Mouse (Mus musculus) left cerebral cortex, adult 8-10 months (tissue): Measurements from ENCODE around the gene Clhc1. TPM values are rescaled to one million over a fixed set of nuclear protein-coding genes. Genes with fewer than 3 reads are reported as not detected.

Experiments
- total RNA-seq, 4 experiments: library from RNA; stranded (reverse); gene quantifications; 2 replicates each; pipeline ENCODE4 v1.2.4; 2022

Clhc1 gene
- total RNA-seq, 4 experiments from 2014 or later: 0.44 to 0.65 TPM; not detected in 2

Other genes starting within 250 kb of the Clhc1 start
- gene Ccdc88a, start 174.3 kb upstream of the Clhc1 start, total RNA-seq: 10 to 100 TPM; 52.4 to 62.0 (median 60.7) TPM
- 1 to 10 TPM; 3.2 to 6.5 (median 5.5) TPM for gene Prorsd1, start 32.9 kb upstream of the Clhc1 start, total RNA-seq
- 10 to 100 TPM; 31.6 to 36.7 (median 35.1) TPM for gene Mtif2, start 21.5 kb upstream of the Clhc1 start, total RNA-seq
- 100 to 1,000 TPM; 532 to 582 (median 543) TPM for gene Rps27a, start 159 bp downstream of the Clhc1 start, total RNA-seq
- gene Rtn4, start 145.0 kb downstream of the Clhc1 start, total RNA-seq: 100 to 1,000 TPM; 641 to 748 (median 678) TPM